Mouse (Mus musculus): ENCODE measurements around the gene Ccr2. TPM values are rescaled to one million over a fixed set of nuclear protein-coding genes. Genes with fewer than 3 reads are reported as not detected.
"Not testable (repeated sequence)": the region's sequence is repeated elsewhere in the genome, so short reads cannot be mapped to it uniquely, and the experiment has no call there.

The Ccr2 gene
- total RNA-seq (2021) = under 1 TPM; 0.06 to 0.24 TPM

DNA sequence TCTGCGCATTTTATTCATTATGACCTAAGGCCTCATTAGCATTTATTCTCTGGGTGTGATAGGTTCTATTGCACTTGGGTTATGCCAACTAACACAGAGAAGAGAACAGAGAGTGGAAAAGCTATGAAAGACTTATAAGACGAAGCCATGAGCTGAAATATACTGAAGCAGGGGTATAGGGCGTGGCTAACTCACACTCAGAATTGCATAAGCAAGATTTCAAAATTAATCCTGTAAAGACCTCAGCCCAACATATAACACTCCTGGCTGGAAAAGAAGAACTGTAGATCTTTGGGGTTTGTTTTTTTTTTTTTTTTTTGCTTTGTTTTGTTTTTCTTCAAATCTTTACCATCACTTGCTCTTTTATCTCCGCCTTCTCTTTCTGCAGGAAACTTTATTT is at the start of gene Ccr2:
Gene Ccr2 (plus strand): TSS at position 228 of the 400 bp plus-strand sequence.
- intact Hi-C loops (cut with DNase I) = no loop called here
- no peak for DNase-seq (ENCODE audit: extremely low spot score in 1 of 2, low spot score in 2 of 2)

DNA sequence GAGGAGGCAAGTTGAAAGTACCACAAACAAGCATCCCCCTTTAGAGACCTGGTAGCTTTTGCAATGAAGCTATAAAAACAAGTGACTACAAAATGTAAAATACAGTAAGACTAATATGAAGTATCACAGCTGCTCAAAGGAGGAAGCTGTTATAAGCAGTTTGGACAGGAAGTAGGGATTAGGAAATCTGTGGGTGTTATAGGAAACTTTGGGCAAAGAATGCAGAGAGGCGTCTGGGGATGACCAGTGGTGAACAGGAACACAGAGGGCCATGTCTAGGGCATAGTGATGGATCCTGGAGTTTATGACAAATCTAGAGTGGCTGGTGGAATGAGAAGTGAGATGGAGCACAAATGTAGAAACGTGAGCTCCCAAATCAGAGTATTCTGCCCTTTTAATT is 48.2 kb upstream of the Ccr2 start:
- intact Hi-C loops (cut with DNase I) = no loop called here
- DNase-seq (ENCODE audit: extremely low spot score in 1 of 2, low spot score in 2 of 2) = no peak

DNA sequence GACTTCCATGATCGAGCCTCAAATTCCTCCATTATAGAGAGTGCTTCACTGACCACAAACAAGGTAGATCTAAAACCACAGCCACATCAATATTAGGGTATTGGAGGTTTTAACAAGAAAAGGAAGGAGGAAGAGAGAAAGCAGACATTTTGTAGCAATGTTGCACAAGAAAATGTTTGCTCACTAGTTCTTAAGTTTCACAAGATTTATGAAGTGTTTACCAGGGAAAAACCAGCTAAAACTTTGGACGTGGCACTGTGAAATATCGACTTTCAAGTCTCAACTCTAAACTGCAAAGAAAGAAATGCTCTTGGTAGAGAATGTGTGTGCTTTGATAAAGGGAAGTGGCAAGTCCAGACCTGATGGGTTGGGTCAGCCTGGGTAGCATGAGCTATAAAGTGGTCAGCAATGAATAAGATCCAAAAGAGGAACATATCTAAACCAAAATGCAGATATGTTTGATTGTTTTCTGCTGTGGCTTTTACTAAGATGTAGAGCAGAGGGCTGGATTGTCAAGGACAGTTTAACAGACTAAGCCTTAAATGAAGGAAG is 45.5 kb upstream of the Ccr2 start:
- DNase-seq (ENCODE audit: extremely low spot score in 1 of 2, low spot score in 2 of 2) = no peak
- intact Hi-C loops (cut with DNase I) = no loop called here

DNA sequence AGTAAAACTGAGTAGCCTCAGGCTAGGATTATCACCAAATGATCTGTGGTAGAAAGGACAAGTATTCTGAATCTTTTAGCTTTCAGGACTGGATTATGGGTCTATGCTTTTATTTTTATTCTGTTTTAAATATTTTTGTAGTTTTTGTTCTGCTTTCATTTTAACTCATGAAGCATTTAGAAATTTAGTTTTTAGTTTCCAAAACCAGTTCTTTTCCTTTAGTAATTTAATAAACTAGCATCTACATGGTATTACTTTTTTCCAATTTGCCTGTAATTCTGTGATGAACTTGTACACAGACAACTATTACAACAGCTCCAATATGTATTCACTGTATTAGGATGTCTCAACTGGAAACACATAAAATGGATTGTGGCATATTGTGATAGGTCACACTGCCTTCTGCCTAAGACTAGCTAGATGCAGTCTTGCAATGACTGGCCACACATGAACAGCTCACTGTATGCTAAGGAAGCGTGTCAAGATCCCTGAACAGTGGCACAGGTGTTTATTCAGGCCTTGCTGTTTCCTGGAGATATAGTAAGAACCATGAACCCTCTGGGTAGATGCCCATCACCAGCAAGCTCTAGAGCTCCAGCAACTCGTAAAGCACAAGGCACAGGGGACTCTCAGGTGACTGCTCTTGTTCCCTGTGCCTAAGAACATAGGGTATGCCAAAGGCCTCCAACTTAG is 41.9 kb upstream of the Ccr2 start:
- no peak for DNase-seq (ENCODE audit: extremely low spot score in 1 of 2, low spot score in 2 of 2)
- intact Hi-C loops (cut with DNase I) = no loop called here

DNA sequence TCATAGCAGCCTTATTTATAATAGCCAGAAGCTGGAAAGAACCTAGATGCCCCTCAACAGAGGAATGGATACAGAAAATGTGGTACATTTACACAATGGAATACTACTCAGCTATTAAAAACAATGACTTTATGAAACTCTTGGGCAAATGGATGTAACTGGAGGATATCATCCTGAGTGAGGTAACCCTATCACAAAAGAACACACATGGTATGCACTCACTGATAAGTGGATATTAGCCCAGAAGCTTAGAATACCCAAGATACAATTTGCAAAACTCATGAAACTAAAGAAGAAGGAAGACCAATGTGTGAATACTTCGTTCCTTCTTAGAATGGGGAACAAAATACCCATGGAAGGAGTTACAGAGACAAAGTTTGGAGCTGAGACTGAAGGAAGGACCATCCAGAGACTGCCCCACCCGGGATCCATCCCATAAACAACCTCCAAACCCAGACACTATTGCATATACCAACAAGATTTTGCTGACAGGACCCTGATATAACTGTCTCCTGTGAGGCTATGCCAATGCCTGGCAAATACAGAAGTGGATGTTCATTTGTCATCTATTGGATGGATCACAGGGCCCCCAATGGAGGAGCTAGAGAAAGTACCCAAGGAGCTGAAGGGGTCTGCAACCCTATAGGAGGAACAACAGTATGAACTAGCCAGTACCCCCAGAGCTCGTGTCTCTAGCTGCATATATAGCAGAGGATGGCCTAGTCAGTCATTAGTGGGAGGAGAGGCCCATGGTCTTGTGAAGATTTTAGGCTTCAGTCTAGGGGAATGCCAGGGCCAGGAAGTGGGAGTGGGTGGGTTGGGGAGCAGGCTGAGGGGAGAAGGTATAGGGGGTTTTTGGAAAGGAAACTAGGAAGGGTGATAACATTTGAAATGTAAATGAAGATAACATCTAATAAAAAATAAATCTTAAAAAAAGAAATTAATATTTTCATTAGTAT is 40.0 kb upstream of the Ccr2 start:
- DNase-seq (ENCODE audit: extremely low spot score in 1 of 2, low spot score in 2 of 2); intact Hi-C loops (cut with DNase I): not testable (repeated sequence)

DNA sequence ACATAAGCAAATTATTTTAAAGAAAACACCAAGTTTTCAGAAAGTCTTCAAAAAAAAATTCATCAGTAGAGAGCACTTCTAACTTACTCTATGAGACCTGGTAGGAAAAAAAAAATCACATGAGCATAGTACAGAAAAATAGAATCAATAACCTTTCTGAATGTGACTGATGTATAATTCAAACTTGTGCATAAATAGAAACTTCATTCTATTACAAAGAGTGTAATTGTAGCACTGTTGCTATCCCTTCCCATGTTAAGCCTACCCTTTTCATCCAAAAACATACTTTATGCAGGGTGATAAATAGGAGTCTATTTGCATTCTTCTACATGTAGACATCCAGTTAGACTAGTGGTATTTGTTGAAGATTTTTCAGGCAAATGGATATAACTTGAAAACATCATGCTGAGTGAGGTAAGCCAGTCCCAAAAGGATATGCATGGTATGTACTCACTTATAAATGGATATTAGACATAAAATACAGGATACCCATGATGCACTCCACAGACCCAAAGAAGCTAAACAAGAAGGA is 35.1 kb upstream of the Ccr2 start:
- intact Hi-C loops (cut with DNase I) = no loop called here

DNA sequence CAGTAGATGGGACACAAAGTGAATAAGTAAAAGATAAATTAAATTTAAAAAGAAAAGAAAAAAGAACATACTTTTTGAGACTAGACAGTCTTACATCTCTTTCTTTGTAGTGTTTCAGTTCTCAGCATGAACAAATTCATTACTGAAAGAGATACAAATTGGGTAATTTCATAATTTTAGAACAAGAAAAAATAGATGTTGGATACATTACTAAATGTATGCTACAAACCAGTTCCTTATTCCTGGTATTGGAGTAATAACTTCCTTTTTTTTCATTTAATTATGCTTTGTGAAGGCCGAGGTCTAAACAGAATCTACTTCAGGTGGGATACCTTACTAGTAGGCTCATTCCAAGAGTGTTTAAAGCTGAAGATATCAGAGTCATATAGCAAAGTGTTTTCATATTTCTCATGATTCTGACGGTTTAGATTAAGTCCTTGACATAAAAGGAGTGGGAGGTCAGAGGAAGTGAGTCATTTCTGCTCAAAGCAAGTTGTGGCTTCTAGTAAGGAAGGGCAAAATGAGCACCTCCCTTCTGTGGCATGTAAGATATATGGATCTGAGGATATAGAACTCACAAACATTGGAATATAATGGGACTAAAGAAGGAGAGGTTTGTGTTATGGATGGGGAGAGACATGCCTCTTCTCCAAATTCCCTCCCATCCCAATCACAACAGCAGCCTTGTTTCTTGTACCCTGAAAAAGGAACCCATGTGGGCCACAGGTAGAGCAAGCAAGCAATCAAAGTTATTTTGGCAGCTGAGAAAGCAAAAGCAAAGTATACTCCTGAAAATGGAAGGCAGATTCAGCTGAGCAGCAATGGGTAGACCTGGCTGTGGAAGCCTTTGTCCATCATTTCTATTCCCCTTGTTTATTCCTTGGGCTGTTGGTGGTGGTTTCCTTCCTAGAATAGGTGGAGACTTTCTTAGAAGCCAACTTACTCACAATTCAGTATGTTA is 33.4 kb upstream of the Ccr2 start:
- intact Hi-C loops (cut with DNase I) = no loop called here
- DNase-seq (ENCODE audit: extremely low spot score in 1 of 2, low spot score in 2 of 2) = no peak

More for the DNA sequence above, 35.1 kb upstream of the Ccr2 start:
- DNase-seq (ENCODE audit: extremely low spot score in 1 of 2, low spot score in 2 of 2) = no peak

DNA sequence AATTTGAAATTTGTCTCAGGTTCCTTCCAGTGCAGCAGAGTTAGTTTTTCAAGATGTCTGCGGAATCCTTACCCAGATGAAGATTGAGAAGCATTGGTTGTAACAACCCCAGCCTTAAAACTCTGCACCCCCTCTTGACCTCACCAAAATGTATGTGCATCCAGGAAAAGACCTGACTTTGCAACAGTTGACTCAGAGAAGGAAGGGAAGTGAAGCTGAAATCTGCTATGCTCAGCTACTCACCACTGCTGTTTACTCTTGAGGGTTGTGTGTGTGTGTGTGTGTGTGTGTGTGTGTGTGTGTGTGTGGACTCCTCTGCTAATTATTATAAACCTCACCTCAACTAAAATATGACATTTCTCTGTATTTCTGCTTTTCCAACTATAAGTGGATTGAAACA is 30.2 kb upstream of the Ccr2 start:
- intact Hi-C loops (cut with DNase I) = no loop called here
- peak in 1 of 2 experiments; percentile 5 for DNase-seq (ENCODE audit: extremely low spot score in 1 of 2, low spot score in 2 of 2)

DNA sequence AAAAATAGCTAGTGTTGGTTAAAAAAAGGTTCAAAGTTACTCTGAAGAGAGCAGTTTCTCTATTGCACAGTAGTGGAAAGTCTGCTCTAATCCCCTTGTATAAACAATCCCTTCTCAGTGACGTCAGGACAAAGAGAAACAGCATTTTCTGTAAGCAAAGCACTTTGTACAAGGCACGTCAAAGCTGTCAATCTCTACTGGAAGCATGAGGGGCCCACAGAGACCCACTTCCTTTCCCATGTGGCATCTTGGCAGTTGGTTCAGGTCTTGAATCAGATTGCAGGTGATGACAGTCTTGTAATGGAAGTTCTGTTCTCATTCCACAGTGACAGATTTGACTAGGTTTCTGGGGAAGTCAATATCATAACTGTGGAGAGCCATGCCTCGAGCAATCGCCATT is 21.9 kb upstream of the Ccr2 start:
- intact Hi-C loops (cut with DNase I) = no loop called here
- DNase-seq (ENCODE audit: extremely low spot score in 1 of 2, low spot score in 2 of 2) = no peak

DNA sequence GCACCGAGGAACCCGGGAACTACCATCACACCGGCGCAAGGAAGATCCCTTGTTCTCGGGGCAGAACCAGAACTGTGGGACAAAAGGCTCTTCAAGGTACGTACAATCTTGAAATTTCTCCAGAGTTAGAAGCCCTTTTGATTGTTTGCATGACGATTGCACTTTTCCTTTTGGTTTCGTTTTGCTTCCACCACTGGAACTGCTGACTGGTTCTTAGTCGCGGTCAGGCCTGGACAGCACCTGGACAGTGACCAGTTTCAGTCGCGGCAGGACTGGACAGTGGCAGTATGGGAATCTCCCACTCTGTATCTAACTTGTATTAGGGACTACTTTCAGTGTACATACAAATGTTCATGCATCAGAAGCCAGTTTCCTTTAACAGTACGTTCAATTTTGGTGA is 21.3 kb upstream of the Ccr2 start:
- intact Hi-C loops (cut with DNase I); DNase-seq (ENCODE audit: extremely low spot score in 1 of 2, low spot score in 2 of 2): not testable (repeated sequence)

DNA sequence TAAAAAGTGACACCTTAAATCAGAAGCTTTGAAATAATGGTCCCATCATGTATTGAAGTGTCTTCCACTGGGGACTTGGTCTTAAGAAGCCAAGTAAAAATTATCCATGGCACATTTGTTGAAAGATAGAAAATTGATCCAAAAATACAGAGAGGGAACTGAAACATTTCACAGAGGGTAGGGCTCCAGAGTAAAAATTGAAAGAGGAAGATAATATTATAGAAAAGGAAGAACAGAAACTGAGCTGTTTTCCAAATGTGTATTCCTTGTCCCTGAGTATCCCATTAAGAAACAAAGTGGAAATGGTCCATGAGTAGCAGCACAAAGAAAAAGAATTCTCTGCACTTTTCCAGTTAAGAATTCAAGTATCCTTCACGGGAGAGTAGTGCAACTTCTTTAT is 11.3 kb upstream of the Ccr2 start:
- intact Hi-C loops (cut with DNase I) = no loop called here
- no peak for DNase-seq (ENCODE audit: extremely low spot score in 1 of 2, low spot score in 2 of 2)

DNA sequence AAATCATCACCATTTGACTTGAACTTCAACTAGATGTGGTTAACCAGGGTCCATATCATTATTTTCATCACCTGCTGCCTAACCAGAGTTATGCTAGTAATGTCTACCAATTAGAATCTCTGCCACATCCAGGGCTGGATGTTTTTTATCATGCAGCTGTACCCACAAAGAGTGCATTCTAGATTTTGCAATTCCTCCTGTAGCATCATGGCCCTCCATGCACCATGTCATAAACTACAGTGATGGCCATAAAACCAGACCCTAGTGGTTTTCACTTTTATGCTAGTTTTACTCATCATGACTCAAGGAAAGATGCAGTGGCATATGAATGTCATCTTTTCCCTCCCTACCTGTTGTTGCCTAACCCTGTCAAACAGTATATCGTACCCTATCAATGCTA is 2.6 kb upstream of the Ccr2 start:
- intact Hi-C loops (cut with DNase I) = no loop called here
- DNase-seq (ENCODE audit: extremely low spot score in 1 of 2, low spot score in 2 of 2) = no peak

DNA sequence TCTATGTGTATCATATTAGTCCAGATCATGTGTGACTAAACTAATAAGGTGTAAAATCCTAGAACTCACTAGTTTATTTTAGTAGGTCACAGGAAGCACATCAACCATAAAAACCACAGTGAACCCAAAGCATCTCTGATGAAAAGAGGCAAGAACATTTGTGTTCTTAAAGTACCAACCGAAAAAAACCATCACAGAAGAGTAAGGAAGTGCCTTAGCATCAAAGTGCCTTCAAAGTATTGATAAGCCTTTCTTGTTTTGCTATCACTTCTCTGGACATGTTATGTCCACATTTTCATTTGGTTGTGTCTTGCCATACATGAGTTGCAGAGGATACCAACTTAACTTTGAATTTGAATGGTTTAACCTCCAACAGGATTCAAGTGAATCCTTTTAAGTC is 1.4 kb upstream of the Ccr2 start:
- intact Hi-C loops (cut with DNase I) = no loop called here
- no peak for DNase-seq (ENCODE audit: extremely low spot score in 1 of 2, low spot score in 2 of 2)

DNA sequence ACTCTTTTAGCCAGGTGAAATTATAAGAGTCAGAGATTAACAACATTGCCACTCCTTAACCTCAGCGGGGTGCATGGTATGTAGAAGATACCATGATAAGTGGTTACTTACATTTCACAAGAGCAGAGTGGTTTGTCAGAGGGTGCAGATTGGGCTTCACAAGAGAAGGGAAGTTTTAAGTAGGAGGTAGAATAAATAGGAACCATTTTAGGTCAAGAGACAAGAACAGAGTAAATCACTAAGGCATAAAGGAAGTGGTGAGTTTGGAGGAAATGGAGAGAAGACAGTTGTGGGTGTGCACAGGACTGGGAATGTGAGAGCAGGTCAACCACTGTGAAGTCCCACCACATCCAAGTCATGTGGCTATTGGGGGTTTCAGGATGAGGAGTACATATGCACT is 1.4 kb downstream of the Ccr2 start:
- no peak for DNase-seq (ENCODE audit: extremely low spot score in 1 of 2, low spot score in 2 of 2)
- intact Hi-C loops (cut with DNase I) = no loop called here

DNA sequence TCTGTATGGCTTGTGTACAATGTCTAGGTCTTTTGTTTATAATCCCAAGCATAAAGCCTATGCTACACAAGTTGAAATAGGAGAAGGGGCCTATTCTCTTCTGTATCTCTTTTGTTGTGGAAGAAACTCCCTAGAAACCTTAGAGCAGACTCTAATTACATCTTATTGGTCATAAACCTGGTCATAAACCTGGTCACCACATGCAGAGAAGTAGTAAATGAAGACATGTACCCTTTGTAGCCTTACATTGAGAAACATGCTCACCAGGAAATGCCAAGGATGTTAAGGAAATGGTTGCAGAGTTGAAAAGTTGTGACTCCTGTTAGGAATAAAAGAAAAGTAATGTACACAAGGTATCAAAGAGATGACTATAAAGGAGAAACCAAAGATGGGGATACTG is 3.4 kb downstream of the Ccr2 start:
- no peak for DNase-seq (ENCODE audit: extremely low spot score in 1 of 2, low spot score in 2 of 2)
- intact Hi-C loops (cut with DNase I) = no loop called here

DNA sequence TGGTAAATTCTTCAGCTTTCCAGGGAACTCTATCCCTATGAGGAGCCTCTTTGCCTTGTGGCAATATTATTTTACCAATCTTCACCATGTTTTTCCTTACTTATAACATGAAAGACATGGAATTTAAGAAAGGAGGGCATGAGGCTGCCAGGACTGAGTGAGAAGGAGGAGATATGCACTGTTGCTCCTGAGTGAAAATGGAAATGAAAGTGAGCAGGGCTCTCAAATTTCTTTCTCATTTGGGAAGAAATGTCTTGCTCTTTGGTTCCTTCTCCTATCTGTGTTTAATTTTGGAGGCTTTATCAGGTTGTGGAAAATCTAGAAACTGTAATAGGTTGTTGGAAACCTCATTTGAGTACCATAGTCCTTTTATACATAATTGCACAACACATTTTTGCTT is 5.5 kb downstream of the Ccr2 start:
- DNase-seq (ENCODE audit: extremely low spot score in 1 of 2, low spot score in 2 of 2) = no peak
- intact Hi-C loops (cut with DNase I) = no loop called here

DNA sequence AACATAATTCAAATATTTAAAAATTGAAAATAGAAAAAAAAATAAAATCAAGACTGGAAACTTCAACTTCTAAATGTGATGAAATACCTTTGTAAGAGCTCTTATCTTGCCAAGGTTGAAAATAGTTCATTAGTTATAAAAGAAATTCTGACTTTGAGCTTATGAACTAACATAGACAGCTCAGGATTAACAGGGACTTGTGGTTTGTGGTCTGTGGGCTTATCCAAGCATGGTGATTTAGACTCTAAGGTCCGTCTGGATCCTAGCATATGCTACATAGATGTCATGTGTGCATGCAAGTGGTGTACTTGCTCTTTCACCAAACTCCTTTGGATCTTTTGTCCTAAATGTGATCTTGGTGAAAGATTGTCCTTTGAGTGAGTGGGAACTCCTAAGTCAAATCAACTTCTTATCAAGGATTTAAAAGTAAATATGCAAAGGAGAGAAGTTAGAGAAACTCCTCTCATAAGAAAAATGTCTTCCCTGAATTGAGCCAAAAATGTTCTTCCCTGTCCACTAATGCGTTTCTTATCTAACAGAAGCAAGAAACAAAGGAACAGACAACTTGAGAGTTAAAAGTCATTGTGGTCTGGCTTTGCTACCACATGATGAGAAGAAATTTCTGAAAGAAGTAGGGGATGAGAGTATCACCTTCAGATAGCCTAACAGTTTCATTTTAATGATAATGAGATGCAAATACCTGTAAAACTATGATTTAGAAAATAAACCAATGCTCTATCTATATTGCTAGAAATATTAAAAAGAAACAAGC is 6.8 kb downstream of the Ccr2 start:
- intact Hi-C loops (cut with DNase I) = no loop called here
- no peak for DNase-seq (ENCODE audit: extremely low spot score in 1 of 2, low spot score in 2 of 2)

DNA sequence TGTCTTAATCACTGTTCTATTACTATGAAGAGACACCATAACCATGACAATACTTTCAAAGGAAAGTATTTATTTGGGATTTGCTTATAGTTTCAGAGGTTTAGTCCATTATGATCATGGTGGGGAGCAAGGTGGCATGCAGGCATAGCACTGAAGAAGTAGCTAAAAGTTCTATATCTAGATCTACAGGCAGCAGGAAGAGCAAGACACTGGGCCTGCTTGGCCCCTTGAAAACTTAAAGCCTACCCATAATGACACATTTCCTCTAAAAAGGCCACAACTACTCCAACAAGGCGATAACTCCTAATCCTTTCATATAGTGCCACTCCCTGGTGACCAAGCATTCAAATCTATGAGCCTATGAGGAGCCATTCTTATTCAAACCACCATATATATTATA is 10.2 kb downstream of the Ccr2 start:
- intact Hi-C loops (cut with DNase I) = no loop called here
- DNase-seq (ENCODE audit: extremely low spot score in 1 of 2, low spot score in 2 of 2) = no peak
